Mouse (Mus musculus) heart, postnatal 0 days (tissue): ENCODE data around the gene Asic3. TPM values are rescaled to one million over a fixed set of nuclear protein-coding genes. Genes with fewer than 3 reads are reported as not detected.

ENCODE experiments used
- ATAC-seq: fragments of 200-750 bp; cut with Nextera tagmentation; 2 replicates; pipeline ENCODE4 v1.8.0; 2017; ENCODE audit warnings: low read depth, moderate number of reproducible peaks, moderate library complexity; ENCODE audit not compliant: insufficient read depth
- DNase-seq: peaks from one replicate; pipeline ENCODE4 v3.0.0-alpha.2; 2016; ENCODE audit warnings: low spot score
- H3K27ac ChIP-seq: fragments of 300-500 bp; sonication (generic); 2 replicates; pipeline ENCODE4 v1.5.1; 2014; ENCODE audit warnings: low read depth, mild to moderate bottlenecking
- H3K27me3 ChIP-seq: fragments of 300-500 bp; sonication (generic); 2 replicates; pipeline ENCODE4 v1.6.1; 2014; ENCODE audit warnings: low read length, mixed read lengths; ENCODE audit not compliant: control insufficient read depth, insufficient read depth
- H3K36me3 ChIP-seq: fragments of 300-500 bp; sonication (generic); replicated peaks from 2 replicates; pipeline ENCODE4 v1.6.1; 2014; ENCODE audit warnings: low read length, mixed read lengths; ENCODE audit not compliant: control insufficient read depth, insufficient read depth
- H3K4me1 ChIP-seq: fragments of 300-500 bp; sonication (generic); 2 replicates; pipeline ENCODE4 v1.6.1; 2014; ENCODE audit warnings: antibody characterized with exemption; ENCODE audit not compliant: control insufficient read depth, insufficient read depth
- H3K4me2 ChIP-seq: fragments of 300-500 bp; sonication (generic); 2 replicates; pipeline ENCODE4 v1.6.1; 2014; ENCODE audit warnings: low read depth, mild to moderate bottlenecking, low read length, moderate library complexity
- H3K4me3 ChIP-seq: fragments of 300-500 bp; sonication (generic); 2 replicates; pipeline ENCODE4 v1.5.1; 2014; ENCODE audit warnings: low read depth, low read length
- H3K9ac ChIP-seq: fragments of 300-500 bp; sonication (generic); replicated peaks from 2 replicates; pipeline ENCODE4 v1.6.1; 2014; ENCODE audit warnings: low read depth, low read length, mixed read lengths
- H3K9me3 ChIP-seq: fragments of 300-500 bp; sonication (generic); replicated peaks from 2 replicates; pipeline ENCODE4 v1.6.1; 2016; ENCODE audit warnings: low read length; ENCODE audit not compliant: control insufficient read depth
- CTCF ChIP-seq: IDR thresholded peaks from 2 replicates; pipeline ENCODE4 v1.5.1; 2016; ENCODE audit warnings: antibody characterized with exemption, control low read depth, low read depth
- EP300 ChIP-seq: IDR thresholded peaks from 2 replicates; pipeline ENCODE4 v1.6.1; 2016; ENCODE audit warnings: antibody characterized with exemption, low read depth
- WGBS: fragments of 180-500 bp; shearing (Covaris S2); extraction: QIAGEN DNeasy Blood & Tissue Kit; methylation state at CpG from one replicate; pipeline ENCODE4 v1.1.7; 2014; 5-methylcytosine and 5-hydroxymethylcytosine counted together
- polyA plus RNA-seq: library from polyadenylated mRNA; unstranded; fragments of >200 nt; fragmentation: Nextera tagmentation; extraction: Ambion mirVana; gene quantifications from 2 replicates; pipeline ENCODE4 v1.2.1, GENCODE M21; 2015
- total RNA-seq: library from RNA; depleted of rRNA; stranded (reverse); fragments of >200 nt; gene quantifications from 2 replicates; pipeline ENCODE4 v1.2.3, GENCODE M21; 2014; ENCODE audit warnings: low replicate concordance

Asic3 gene
- total and polyA plus RNA-seq, 2 experiments from 2014 or later = 0.10 TPM; not detected in 1

DNA sequence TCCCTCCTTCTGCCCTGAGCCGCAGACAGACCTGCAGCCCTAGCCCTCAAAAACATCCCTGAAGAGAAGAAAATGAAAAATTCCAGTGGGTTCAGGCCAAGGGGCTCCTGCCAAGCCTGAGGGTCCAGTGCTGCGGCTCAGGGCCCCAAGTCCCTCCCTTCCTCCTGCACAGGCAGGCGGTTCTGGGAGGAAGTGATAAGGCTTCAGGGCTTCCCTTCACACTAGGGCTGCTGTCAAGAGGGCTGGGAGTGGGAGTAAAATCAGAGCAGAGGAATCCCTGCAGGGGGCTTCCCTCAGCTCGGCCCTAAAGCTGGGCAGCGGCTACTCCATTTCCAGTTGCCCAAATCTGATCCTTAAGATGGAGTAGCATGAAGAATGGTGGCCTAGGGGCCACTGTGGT is 47.7 kb upstream of the Asic3 start:
- no peak for TF ChIP-seq EP300
- TF ChIP-seq CTCF = no peak
- H3K36me3 ChIP-seq = 0 out of 2 replicates have a peak, but pooled peaks cover 7% of the 10 kb centered on the region
- peak overlapping the region; percentile 53 for H3K4me2 ChIP-seq
- no peaks in the 10 kb centered on the region for H3K27me3 ChIP-seq
- 0 out of 2 replicates have a peak, but pooled peaks cover 2% of the 10 kb centered on the region for H3K4me1 ChIP-seq
- peak overlapping the region; percentile 39 for H3K4me3 ChIP-seq
- peak overlapping the region; percentile 47 for H3K9ac ChIP-seq
- H3K27ac ChIP-seq = peak overlapping the region; percentile 83
- DNase-seq = no peak
- no peaks in the 10 kb centered on the region for H3K9me3 ChIP-seq
- 0 out of 2 replicates have a peak, but pooled peaks have one; percentile 24 for ATAC-seq
- WGBS = 15% methylated on average over 5 of the region's 5 CpGs

DNA sequence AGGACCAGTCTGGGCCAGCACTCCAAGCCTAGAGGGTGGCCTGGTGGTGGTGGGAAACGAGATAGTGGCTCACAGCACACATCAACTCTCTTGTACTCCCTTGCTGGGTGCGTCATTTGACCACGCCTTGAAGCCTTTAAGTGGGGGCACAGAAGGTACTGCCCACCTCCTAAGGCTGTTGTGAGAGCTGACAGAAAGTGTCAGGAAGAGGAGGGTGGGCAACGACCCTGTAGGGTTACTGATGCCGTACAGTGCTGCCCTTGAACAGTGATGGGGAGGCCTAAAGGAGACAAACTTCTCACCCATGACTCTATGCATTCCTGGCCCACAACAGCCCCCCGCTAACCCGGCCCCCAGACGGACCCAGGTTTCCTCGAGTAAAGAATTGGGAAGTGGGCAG is 46.8 kb upstream of the Asic3 start:
- WGBS = 73% methylated on average over 9 of the region's 9 CpGs
- Histone ChIP-seq H3K4me3 (peak overlapping the region; percentile 23), H3K36me3 (0 out of 2 replicates have a peak, but pooled peaks cover 11% of the 10 kb centered on the region), H3K27me3 (no peaks in the 10 kb centered on the region), H3K4me1 (0 out of 2 replicates have a peak, but pooled peaks cover 2% of the 10 kb centered on the region), H3K9ac (no peak overlapping the region), H3K9me3 (no peaks in the 10 kb centered on the region), H3K27ac (no peak overlapping the region), H3K4me2 (peak overlapping the region; percentile 53)
- ATAC-seq (no peak), DNase-seq (no peak)
- no peak for TF ChIP-seq CTCF
- TF ChIP-seq EP300 = no peak

DNA sequence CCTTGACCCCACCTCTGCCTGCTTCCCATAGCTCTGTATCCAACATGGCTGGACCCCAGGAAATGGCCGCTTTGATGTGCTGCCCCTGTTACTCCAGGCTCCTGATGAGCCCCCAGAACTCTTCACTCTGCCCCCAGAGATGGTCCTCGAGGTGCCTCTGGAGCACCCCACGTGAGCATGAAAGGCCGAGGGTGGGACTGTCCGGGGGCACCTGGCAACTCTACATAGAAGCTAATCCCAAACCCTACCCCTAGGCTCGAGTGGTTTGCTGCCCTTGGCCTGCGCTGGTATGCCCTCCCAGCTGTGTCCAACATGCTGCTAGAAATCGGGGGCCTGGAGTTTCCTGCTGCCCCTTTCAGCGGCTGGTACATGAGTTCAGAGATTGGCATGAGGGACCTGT is 43.4 kb upstream of the Asic3 start:
- Histone ChIP-seq H3K4me1 (peaks cover 8% of the 10 kb centered on the region), H3K4me2 (no peak overlapping the region), H3K9ac (no peak overlapping the region), H3K4me3 (no peak overlapping the region), H3K9me3 (no peaks in the 10 kb centered on the region), H3K36me3 (0 out of 2 replicates have a peak, but pooled peaks cover 18% of the 10 kb centered on the region), H3K27me3 (no peaks in the 10 kb centered on the region), H3K27ac (no peak overlapping the region)
- TF ChIP-seq CTCF = no peak
- no peak for TF ChIP-seq EP300
- 82% methylated on average over 9 of the region's 9 CpGs for WGBS
- DNase-seq = no peak
- ATAC-seq = no peak

DNA sequence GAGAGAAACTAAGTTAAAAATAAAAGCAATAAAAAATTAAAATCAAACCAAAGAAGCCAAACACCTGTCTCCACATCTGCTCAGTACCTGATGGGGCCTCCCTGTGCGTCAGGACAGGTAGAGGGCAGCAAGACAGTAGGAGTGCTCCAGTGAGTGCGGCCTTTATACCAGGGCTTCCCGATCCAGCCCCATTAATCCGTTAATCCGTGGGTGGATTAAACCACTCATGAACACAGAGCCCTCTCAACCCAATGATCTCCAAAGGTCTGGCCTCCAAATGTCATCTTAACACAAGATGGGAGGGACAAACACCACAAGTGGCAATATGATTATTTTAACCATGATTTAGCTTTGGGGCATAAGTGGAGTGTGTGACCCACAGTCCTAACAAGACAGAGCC is 39.4 kb upstream of the Asic3 start:
- no peak for ATAC-seq
- Histone ChIP-seq H3K27ac (peak overlapping the region; percentile 32; the same call in 1 of the 2 replicates), H3K4me1 (peaks cover 12% of the 10 kb centered on the region), H3K4me2 (no peak overlapping the region), H3K9ac (no peak overlapping the region), H3K4me3 (no peak overlapping the region), H3K27me3 (no peaks in the 10 kb centered on the region), H3K36me3 (0 out of 2 replicates have a peak, but pooled peaks cover 11% of the 10 kb centered on the region), H3K9me3 (no peaks in the 10 kb centered on the region)
- WGBS = 82% methylated on average over 5 of the region's 5 CpGs
- no peak for DNase-seq
- TF ChIP-seq CTCF (no peak), EP300 (no peak)

DNA sequence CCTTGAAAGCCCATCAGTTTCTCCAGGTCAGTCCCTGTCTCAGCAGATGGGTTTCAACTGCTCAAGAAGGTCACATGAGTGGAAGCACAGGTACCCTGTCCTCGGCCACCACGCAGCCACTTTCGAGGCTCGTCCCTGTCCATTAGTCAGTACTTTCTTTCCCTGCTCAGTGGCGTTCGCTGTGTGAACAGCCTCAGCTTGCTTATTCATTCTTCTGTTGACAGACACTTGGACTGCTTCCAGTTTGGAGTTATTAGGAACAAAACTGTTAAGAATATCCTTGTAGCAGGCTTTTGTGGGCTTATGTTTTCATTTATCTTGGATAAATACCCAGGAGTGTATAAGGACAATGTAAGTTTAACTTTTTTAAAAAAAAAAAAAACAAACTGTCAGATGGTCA is 39.0 kb upstream of the Asic3 start:
- ATAC-seq = peak; percentile 25; the same call in 1 of the 2 replicates
- Histone ChIP-seq H3K4me3 (no peak overlapping the region), H3K9me3 (no peaks in the 10 kb centered on the region), H3K4me1 (peaks cover 12% of the 10 kb centered on the region), H3K36me3 (0 out of 2 replicates have a peak, but pooled peaks cover 11% of the 10 kb centered on the region), H3K27ac (peak overlapping the region; percentile 32; the same call in 1 of the 2 replicates), H3K27me3 (no peaks in the 10 kb centered on the region), H3K4me2 (no peak overlapping the region), H3K9ac (no peak overlapping the region)
- TF ChIP-seq EP300 (no peak), CTCF (no peak)
- WGBS = 9% methylated on average over 6 of the region's 6 CpGs
- DNase-seq = peak; percentile 78
